Mouse (Mus musculus) Patski (cell line): ENCODE data around the gene Susd1. TPM values are rescaled to one million over a fixed set of nuclear protein-coding genes. Genes with fewer than 3 reads are reported as not detected.

Source experiments
- ATAC-seq: fragments of 100-300 bp; one replicate; pipeline ENCODE4 v1.8.0; 2021
- CTCF ChIA-PET: fragments of 350-600 bp; sonication (Branson Sonifier 250); formaldehyde crosslinking; loops from one replicate; lab custom pipeline; 2022; ENCODE audit warnings: inconsistent platforms; lab: Charles Lee
- POLR2A ChIA-PET: fragments of 350-600 bp; sonication (Branson Sonifier 250); formaldehyde crosslinking; loops from one replicate; lab custom pipeline; 2022; ENCODE audit warnings: antibody characterized with exemption, inconsistent platforms; lab: Charles Lee
- DNase-seq: peaks from one replicate; pipeline ENCODE4 v3.0.0-alpha.2; 2011; ENCODE audit warnings: low read depth, low spot score
- H3K27me3 ChIP-seq: fragments of 371-371 bp; one replicate; pipeline ENCODE4 v1.5.1; 2021
- CTCF ChIP-seq: fragments of 100-300 bp; IDR thresholded peaks from one replicate; pipeline ENCODE4 v1.5.1; 2021
- in situ Hi-C: fragments of 300-500 bp; cut with MboI; formaldehyde crosslinking; loops from 3 replicates; pipeline ENCODE4 v1.11.1; 2018; ENCODE audit warnings: low pct_unique_long_range_greater_than_20kb, mixed read lengths
- polyA plus RNA-seq: library from polyadenylated mRNA; unstranded; gene quantifications from one replicate; pipeline ENCODE4 v1.2.3, GENCODE M21; 2021

The Susd1 gene
- polyA plus RNA-seq, 1 experiment from 2014 or later = 2.1 TPM

- in situ Hi-C loops = loop anchor here (25.0 kb wide), 1 partner anchor 587 kb away; no protein-coding TSS in a partner anchor
- POLR2A ChIA-PET = no interaction called here
- no peak for ATAC-seq
Measured at GRCm38 (mm10) chr4:59350354-59350753, 88.1 kb downstream of the Susd1 start.

GRCm38 (mm10) chr4:59349425-59350185 lies 88.8 kb downstream of the Susd1 start:
- DNase-seq (no peak), ATAC-seq (no peak)
- CTCF ChIA-PET = interaction anchor here (0.8 kb wide), 1 partner anchor 32 kb away, joined by 3 read pairs; no protein-coding TSS in a partner anchor
- POLR2A ChIA-PET = no interaction called here
- in situ Hi-C loops = loop anchor here (25.0 kb wide), 1 partner anchor 588 kb away; no protein-coding TSS in a partner anchor
- no peaks in the 10 kb centered on the region for H3K27me3 ChIP-seq
- TF ChIP-seq CTCF = no peak

More at GRCm38 (mm10) chr4:59350354-59350753, 88.1 kb downstream of the Susd1 start:
- no peaks in the 10 kb centered on the region for H3K27me3 ChIP-seq
- no peak for DNase-seq
- CTCF ChIA-PET = interaction anchor here (0.8 kb wide), 1 partner anchor 31 kb away, joined by 3 read pairs; no protein-coding TSS in a partner anchor
- no peak for TF ChIP-seq CTCF

- no peaks in the 10 kb centered on the region for H3K27me3 ChIP-seq
- CTCF ChIA-PET = interaction anchor here (0.8 to 1.1 kb wide), 2 partner anchors 20 to 236 kb away, joined by 3 to 4 read pairs; no protein-coding TSS in a partner anchor
- in situ Hi-C loops = no loop called here
- no peak for DNase-seq
- POLR2A ChIA-PET = no interaction called here
- TF ChIP-seq CTCF = peak; percentile 88
- no peak for ATAC-seq
Measured at GRCm38 (mm10) chr4:59340714-59341113, 97.7 kb downstream of the Susd1 start.

- in situ Hi-C loops = no loop called here
- ChIA-PET POLR2A (no interaction called here), CTCF (interaction anchor here (1.1 kb wide), 1 partner anchor 20 kb away, joined by 4 read pairs; no protein-coding TSS in a partner anchor)
- no peak for ATAC-seq
- no peaks in the 10 kb centered on the region for H3K27me3 ChIP-seq
- no peak for TF ChIP-seq CTCF
- DNase-seq = no peak
Measured at GRCm38 (mm10) chr4:59340046-59340445, 98.4 kb downstream of the Susd1 start.

DNA sequence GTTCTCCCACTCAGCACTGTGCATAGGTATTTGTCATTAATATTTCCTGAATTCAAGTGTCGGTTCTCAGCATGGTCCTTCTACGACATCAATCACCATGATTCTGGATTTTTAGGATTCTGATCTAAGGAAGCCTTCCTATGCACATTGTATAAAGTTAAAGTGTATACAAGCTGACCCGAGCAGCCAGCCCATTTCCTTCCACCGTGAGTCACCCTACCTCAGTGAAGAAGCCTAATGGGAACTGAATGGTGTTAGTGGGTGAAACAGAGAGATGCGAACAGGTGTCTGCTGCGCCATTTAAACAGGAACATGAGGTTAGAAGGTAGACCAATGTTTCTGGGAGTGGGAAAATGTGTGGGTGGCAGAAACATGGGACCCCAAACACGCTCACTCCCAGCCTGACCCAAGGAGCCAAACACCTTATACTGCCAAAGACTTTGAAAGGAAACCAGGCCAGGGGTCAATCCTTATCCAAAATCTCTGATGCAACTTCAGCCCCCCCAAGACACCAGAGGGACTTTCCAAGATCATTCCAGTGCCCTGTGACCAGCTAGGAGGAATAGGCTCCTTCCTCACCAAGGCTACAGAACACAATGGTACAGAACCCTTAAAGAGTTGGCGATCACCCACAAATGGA lies 99.4 kb downstream of the Susd1 start:
- TF ChIP-seq CTCF = no peak
- in situ Hi-C loops = loop anchor here (5.0 kb wide), 2 partner anchors 142 to 242 kb away; no protein-coding TSS in a partner anchor
- CTCF ChIA-PET = no interaction called here
- ATAC-seq = no peak
- DNase-seq = no peak
- no peaks in the 10 kb centered on the region for H3K27me3 ChIP-seq
- POLR2A ChIA-PET = no interaction called here

DNA sequence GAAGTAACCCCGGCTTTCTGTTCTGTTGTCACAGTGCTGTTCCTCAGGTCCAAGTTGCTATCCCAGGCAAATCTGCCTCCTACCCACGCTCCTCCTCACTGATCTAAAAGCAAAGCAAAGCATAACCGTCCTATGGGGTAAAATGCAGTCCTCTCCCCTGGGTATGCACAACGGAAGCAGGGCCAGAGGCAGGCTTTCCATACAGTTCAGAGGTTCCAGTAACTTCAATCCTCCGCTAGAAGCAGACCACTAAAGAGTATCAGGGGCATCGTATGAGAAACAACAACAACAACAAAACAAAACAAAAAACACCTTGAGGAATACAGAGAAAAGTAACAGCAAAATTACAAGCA lies 100.9 kb downstream of the Susd1 start:
- ATAC-seq (no peak), DNase-seq (no peak)
- H3K27me3 ChIP-seq = no peaks in the 10 kb centered on the region
- in situ Hi-C loops = loop anchor here (5.0 kb wide), 2 partner anchors 140 to 240 kb away; no protein-coding TSS in a partner anchor
- POLR2A ChIA-PET = interaction anchor here (1.0 kb wide), 1 partner anchor 123 kb away, joined by 4 read pairs; no protein-coding TSS in a partner anchor
- TF ChIP-seq CTCF = no peak
- CTCF ChIA-PET = interaction anchor here (1.7 kb wide), 1 partner anchor 9 kb away, joined by 3 read pairs; no protein-coding TSS in a partner anchor

DNA sequence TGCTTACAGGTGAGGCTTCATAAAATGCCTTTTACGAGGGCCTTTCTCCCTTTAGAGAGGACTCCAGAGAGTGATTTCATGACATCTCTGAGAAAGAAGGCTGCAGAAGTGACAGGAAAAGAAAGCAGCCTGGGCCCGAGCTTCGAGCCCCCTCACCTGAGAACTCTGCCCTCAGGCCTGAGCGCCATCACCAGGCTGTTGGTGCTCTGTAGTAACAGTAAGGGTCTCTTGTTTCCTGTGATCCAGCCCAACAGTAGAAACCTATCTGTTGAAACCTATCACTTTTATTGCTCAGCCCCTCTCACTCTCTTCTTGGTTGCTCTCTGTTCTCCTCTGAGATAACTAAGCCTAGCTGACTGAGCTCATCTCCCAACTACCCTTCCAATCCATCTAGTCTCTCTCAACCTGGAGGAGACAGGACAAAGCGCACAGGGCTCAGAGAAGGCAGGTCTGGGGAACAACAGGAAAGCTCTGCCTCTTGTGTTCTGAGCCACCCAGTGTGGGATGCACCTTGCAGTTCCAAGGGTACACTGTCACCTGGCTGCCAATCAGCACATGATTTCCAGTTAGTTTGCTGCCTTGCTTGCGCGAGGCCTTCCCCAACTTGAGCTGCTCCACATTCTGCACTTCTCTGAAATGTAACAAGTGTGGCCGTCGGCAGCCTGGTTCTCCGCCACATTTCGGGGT lies 101.4 kb downstream of the Susd1 start:
- no peaks in the 10 kb centered on the region for H3K27me3 ChIP-seq
- POLR2A ChIA-PET = interaction anchor here (0.5 kb wide), 1 partner anchor 1525 kb away, joined by 4 read pairs; no protein-coding TSS in a partner anchor
- in situ Hi-C loops = loop anchor here (5.0 kb wide), 2 partner anchors 140 to 240 kb away; no protein-coding TSS in a partner anchor
- DNase-seq (no peak), ATAC-seq (no peak)
- CTCF ChIA-PET = interaction anchor here (1.7 kb wide), 1 partner anchor 9 kb away, joined by 3 read pairs; no protein-coding TSS in a partner anchor
- TF ChIP-seq CTCF = no peak

DNA sequence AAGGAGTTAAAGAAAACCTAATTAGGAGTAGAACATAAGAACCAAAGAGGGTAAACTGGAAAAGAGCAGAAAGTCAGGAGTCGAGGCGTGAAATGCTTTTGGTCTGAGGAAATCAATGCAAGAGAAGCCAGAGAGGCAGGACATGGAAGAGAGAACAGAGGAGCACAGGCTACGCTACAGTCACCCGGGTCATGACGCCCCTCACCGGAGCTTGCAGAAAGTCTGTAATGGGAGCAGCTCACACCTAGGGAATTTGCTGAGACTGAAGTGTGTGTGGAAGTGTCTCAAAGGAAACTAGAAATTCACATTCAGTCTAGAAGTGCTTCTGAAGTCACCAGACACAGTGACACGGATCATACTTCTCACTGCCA lies 102.0 kb downstream of the Susd1 start:
- peak; percentile 60 for DNase-seq
- in situ Hi-C loops = loop anchor here (5.0 kb wide), 2 partner anchors 139 to 239 kb away; no protein-coding TSS in a partner anchor
- no peaks in the 10 kb centered on the region for H3K27me3 ChIP-seq
- no peak for TF ChIP-seq CTCF
- POLR2A ChIA-PET = interaction anchor here (1.0 kb wide), 1 partner anchor 16 kb away, joined by 3 read pairs; no protein-coding TSS in a partner anchor
- peak; percentile 19 for ATAC-seq
- CTCF ChIA-PET = interaction anchor here (0.5 to 1.7 kb wide), 3 partner anchors 8 to 29 kb away, joined by 3 read pairs; no protein-coding TSS in a partner anchor

- in situ Hi-C loops = loop anchor here (5.0 kb wide), 2 partner anchors 139 to 239 kb away; no protein-coding TSS in a partner anchor
- TF ChIP-seq CTCF = no peak
- no peaks in the 10 kb centered on the region for H3K27me3 ChIP-seq
- peak; percentile 60 for DNase-seq
- CTCF ChIA-PET = interaction anchor here (0.5 to 1.5 kb wide), 3 partner anchors 12 to 28 kb away, joined by 3 to 5 read pairs (median 3); no protein-coding TSS in a partner anchor
- POLR2A ChIA-PET = interaction anchor here (0.7 to 1.0 kb wide), 2 partner anchors 15 to 78 kb away, joined by 3 read pairs; no protein-coding TSS in a partner anchor
- ATAC-seq = no peak
Measured at GRCm38 (mm10) chr4:59335616-59336438, 102.6 kb downstream of the Susd1 start.
